Mouse (Mus musculus) midbrain, embryonic 14.5 days (tissue): ENCODE results near the gene Oscar. TPM values are rescaled to one million over a fixed set of nuclear protein-coding genes. Genes with fewer than 3 reads are reported as not detected.

ENCODE experiments used
- ATAC-seq: fragments of 200-750 bp; cut with Nextera tagmentation; 2 replicates; pipeline ENCODE4 v1.8.0; 2017; ENCODE audit warnings: moderate number of reproducible peaks, moderate library complexity; ENCODE audit not compliant: low FRiP score, low TSS enrichment
- DNase-seq: peaks from one replicate; pipeline ENCODE4 v3.0.0-alpha.2; 2015
- H3K27ac ChIP-seq: fragments of 300-500 bp; sonication (generic); replicated peaks from 2 replicates; pipeline ENCODE4 v1.5.1; 2014; ENCODE audit warnings: mild to moderate bottlenecking, low read depth, low read length, moderate library complexity
- H3K27me3 ChIP-seq: fragments of 300-500 bp; sonication (generic); 2 replicates; pipeline ENCODE4 v1.6.1; 2014; ENCODE audit warnings: low read length, control low read depth, mixed read lengths; ENCODE audit not compliant: control insufficient read depth, insufficient read depth
- H3K36me3 ChIP-seq: fragments of 300-500 bp; sonication (generic); 2 replicates; pipeline ENCODE4 v1.6.1; 2014; ENCODE audit warnings: low read length, control low read depth; ENCODE audit not compliant: control insufficient read depth, insufficient read depth
- H3K4me1 ChIP-seq: fragments of 300-500 bp; sonication (generic); 2 replicates; pipeline ENCODE4 v1.6.1; 2014; ENCODE audit warnings: mild to moderate bottlenecking, antibody characterized with exemption, low read length, control low read depth; ENCODE audit not compliant: control insufficient read depth, insufficient read depth
- H3K4me2 ChIP-seq: fragments of 300-500 bp; sonication (generic); 2 replicates; pipeline ENCODE4 v1.6.1; 2014; ENCODE audit warnings: mild to moderate bottlenecking, low read length, moderate library complexity
- H3K4me3 ChIP-seq: fragments of 300-500 bp; sonication (generic); replicated peaks from 2 replicates; pipeline ENCODE4 v1.5.1; 2014; ENCODE audit warnings: low read depth, low read length
- H3K9ac ChIP-seq: fragments of 300-500 bp; sonication (generic); replicated peaks from 2 replicates; pipeline ENCODE4 v1.6.1; 2014; ENCODE audit warnings: mild to moderate bottlenecking, low read length, moderate library complexity
- H3K9me3 ChIP-seq: fragments of 300-500 bp; sonication (generic); 2 replicates; pipeline ENCODE4 v1.6.1; 2016; ENCODE audit warnings: low read length, control low read depth, mixed read lengths; ENCODE audit not compliant: control insufficient read depth
- WGBS: fragments of 180-500 bp; shearing (Covaris S2); extraction: QIAGEN DNeasy Blood & Tissue Kit; methylation state at CpG from one replicate; pipeline ENCODE4 v1.1.7; 2014; 5-methylcytosine and 5-hydroxymethylcytosine counted together
- polyA plus RNA-seq: library from polyadenylated mRNA; unstranded; fragments of >200 nt; fragmentation: Nextera tagmentation; extraction: Ambion mirVana; gene quantifications from 2 replicates; pipeline ENCODE4 v1.2.1, GENCODE M21; 2014

Gene Oscar
- polyA plus RNA-seq, 1 experiment from 2014 or later = 0.26 TPM

DNA sequence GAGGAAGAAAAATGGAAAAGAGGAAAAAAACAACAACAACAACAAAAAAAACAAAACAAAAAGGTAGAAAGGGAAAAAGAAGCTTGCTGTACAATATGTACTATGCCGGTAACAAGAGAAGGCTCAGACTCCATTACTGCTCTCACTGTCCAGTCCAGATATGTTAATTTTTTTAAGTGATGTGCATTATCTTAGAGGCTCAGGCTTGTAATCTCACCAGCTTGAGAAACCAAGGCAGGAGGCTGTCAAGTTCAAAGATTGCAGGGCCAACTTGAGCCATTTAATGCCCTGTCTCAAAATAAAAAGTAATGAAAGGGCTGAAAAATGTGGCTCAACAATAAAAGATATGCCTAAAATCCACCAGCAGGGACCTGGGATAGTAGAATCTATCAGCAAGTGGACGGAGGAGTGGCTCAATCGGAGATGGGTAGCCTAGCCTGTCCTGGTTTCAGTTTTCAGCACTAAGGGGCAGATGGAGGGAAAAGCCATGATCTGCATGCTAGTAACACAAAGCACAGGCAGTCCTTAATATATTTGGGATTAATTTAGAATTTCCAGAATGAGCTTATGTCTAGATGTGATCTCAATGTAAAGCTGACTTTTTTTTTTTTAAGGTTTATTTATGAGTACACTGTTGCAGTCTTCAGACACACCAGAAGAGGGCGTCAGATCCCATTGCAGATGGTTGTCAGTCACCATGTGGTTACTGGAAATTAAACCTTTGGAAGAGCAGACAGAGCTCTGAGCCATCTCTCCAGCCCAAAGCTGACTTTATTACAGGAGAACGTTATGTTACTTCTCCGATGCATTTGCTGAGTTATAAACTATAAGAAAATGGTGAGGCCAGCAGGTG is 658 bp upstream of the Oscar start:
- Histone ChIP-seq H3K27me3 (no peaks in the 10 kb centered on the region), H3K9me3 (no peaks in the 10 kb centered on the region), H3K4me1 (peaks cover 5% of the 10 kb centered on the region), H3K36me3 (peaks cover 21% of the 10 kb centered on the region), H3K4me2 (peak overlapping the region; percentile 85), H3K9ac (no peak overlapping the region), H3K27ac (no peak overlapping the region), H3K4me3 (peak overlapping the region; percentile 64)
- 41% methylated on average over 6 of the region's 6 CpGs for WGBS
- DNase-seq = no peak
- ATAC-seq = peak; percentile 58

DNA sequence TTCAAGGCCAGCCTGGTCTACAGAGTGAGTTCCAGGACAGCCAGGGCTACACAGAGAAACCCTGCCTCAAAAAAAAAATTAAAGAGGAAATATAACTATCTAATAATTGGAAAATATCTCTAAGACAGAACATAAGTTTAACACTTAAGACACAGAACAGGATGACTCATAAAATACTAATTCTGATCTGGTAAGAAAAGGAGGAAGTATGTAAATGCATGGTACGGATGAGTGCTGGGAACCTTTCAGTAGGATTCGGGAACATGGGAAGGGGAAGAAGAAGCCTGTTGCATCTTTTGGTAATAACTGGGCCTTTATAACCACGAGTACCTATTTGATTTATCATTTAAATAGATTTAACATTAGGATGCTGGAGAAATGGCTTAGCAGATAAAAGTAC is 1.9 kb downstream of the Oscar start:
- 86% methylated on average over 3 of the region's 3 CpGs for WGBS
- DNase-seq (no peak), ATAC-seq (no peak)

DNA sequence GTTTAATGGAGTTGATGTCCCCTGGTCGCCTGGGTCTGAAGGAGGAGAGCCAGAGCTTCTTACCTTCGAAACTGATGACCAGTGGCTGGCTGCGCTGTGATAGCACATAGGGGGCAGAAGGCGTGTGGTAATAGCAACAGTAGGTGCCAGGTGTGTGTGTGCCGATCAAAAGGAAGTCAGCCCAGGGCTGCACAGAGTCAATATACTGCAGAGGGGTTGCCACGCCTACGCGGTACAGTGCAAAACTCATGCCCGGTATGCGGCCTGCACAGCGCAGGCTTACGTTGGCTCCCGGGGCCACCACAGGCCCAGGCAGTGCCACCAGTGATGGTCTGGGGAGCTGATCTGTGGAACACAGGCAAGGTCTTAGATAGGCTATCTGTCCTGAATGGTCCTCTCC is 5.0 kb downstream of the Oscar start:
- Histone ChIP-seq H3K27me3 (no peaks in the 10 kb centered on the region), H3K9ac (no peak overlapping the region), H3K4me3 (no peak overlapping the region), H3K4me2 (no peak overlapping the region), H3K36me3 (no peaks in the 10 kb centered on the region), H3K27ac (no peak overlapping the region), H3K4me1 (no peaks in the 10 kb centered on the region), H3K9me3 (no peaks in the 10 kb centered on the region)
- DNase-seq = no peak
- WGBS = 91% methylated on average over 13 of the region's 13 CpGs
- ATAC-seq = no peak

More for the DNA sequence above, 1.9 kb downstream of the Oscar start:
- no peaks in the 10 kb centered on the region for H3K9me3 ChIP-seq
- no peaks in the 10 kb centered on the region for H3K27me3 ChIP-seq
- no peak overlapping the region for H3K4me3 ChIP-seq
- H3K36me3 ChIP-seq = 0 out of 2 replicates have a peak, but pooled peaks cover under 1% of the 10 kb centered on the region
- H3K9ac ChIP-seq = no peak overlapping the region
- no peak overlapping the region for H3K4me2 ChIP-seq
- H3K27ac ChIP-seq = no peak overlapping the region
- peaks cover 5% of the 10 kb centered on the region for H3K4me1 ChIP-seq

DNA sequence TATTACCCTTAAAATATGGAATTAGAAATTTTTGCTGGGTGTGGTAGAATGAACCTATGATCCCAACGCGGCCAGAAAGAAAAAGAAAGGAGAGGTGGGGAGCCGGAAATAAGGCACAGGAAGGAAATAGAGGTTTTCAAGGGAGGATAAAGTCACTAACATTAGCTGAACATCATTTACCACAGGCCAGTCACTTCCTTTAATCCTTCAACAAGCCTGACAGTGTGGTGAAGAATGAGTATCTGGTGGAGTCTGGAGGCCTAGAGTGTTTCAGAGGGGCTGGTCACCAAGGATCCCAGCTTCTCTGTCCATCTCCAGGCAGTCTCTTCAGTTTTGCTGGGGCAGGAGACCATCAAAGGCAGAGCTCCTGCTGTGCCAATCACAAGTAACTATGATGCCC is 5.5 kb downstream of the Oscar start:
- H3K36me3 ChIP-seq = no peaks in the 10 kb centered on the region
- H3K4me2 ChIP-seq = no peak overlapping the region
- no peaks in the 10 kb centered on the region for H3K9me3 ChIP-seq
- no peaks in the 10 kb centered on the region for H3K4me1 ChIP-seq
- H3K27ac ChIP-seq = no peak overlapping the region
- H3K4me3 ChIP-seq = no peak overlapping the region
- H3K27me3 ChIP-seq = no peaks in the 10 kb centered on the region
- no peak for DNase-seq
- WGBS = 95% methylated on average over 3 of the region's 3 CpGs
- ATAC-seq = no peak
- no peak overlapping the region for H3K9ac ChIP-seq

DNA sequence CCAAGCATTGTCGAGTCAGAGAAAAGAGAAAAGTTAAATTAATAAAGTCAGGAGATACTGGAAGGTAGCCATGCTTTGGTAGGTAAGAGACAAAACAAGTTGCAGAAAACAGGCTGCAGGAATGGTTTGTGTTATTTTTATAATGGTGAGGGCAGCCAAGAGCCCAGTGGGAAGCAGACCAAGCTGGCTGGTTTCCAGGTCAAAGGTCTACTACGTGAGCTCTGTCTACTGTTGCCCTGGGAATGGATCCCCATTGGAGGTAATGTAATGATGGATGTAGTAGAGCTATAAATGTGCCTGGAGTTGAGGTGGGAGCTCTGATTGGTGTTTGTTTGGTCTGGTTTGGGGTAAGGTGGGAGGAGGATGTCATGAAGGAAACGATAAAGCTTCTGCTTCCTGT is 6.9 kb downstream of the Oscar start:
- no peaks in the 10 kb centered on the region for H3K27me3 ChIP-seq
- no peaks in the 10 kb centered on the region for H3K4me1 ChIP-seq
- H3K4me2 ChIP-seq = no peak overlapping the region
- H3K9me3 ChIP-seq = no peaks in the 10 kb centered on the region
- 80% methylated on average over 3 of the region's 3 CpGs for WGBS
- no peak overlapping the region for H3K27ac ChIP-seq
- no peak for ATAC-seq
- H3K36me3 ChIP-seq = no peaks in the 10 kb centered on the region
- no peak overlapping the region for H3K4me3 ChIP-seq
- no peak for DNase-seq
- no peak overlapping the region for H3K9ac ChIP-seq

DNA sequence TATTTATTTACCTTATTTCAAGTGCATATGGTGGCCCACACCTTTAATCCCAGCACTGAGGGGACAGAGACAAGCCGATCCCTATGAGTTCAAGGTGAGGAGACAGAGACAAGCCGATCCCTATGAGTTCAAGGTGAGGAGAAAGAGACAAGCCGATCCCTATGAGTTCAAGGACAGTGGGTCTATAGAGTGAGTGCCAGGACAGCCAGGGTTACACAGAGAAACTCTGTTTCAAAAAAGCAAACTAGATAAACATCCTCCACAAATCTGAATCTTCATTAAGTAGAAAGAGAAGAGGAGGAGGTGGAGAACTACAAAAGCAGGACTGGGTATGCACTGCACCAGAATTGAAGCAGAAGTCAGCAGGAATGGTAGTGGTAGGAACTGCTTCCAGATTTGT is 7.3 kb downstream of the Oscar start:
- Histone ChIP-seq H3K4me2 (no peak overlapping the region), H3K9ac (no peak overlapping the region), H3K4me1 (no peaks in the 10 kb centered on the region), H3K27me3 (no peaks in the 10 kb centered on the region), H3K4me3 (no peak overlapping the region), H3K36me3 (no peaks in the 10 kb centered on the region), H3K9me3 (no peaks in the 10 kb centered on the region), H3K27ac (no peak overlapping the region)
- ATAC-seq = no peak
- DNase-seq = no peak
- WGBS = 92% methylated on average over 3 of the region's 3 CpGs

DNA sequence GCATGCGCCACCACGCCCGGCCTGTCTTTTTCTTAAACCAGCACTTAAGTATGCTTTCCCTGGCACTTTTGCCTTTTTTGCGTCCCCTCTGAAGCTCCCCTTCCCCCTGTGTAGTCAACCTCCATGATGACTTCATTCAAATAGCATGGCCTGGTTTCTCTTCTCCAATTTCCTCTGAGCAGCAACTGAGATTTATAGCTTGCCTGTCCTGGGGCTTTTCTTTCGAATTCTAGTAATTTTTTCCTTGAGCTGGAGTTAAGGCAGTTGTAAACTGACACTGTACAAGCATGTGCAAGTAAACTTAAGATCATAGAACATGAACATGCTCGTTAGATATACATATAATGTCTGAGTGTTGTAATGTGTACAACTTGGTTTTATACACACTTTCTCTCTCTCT is 8.6 kb downstream of the Oscar start:
- WGBS = 90% methylated on average over 6 of the region's 6 CpGs
- Histone ChIP-seq H3K9ac (no peak overlapping the region), H3K4me3 (no peak overlapping the region), H3K27me3 (no peaks in the 10 kb centered on the region), H3K4me1 (no peaks in the 10 kb centered on the region), H3K4me2 (no peak overlapping the region), H3K36me3 (no peaks in the 10 kb centered on the region), H3K27ac (no peak overlapping the region), H3K9me3 (no peaks in the 10 kb centered on the region)
- ATAC-seq (no peak), DNase-seq (no peak)

DNA sequence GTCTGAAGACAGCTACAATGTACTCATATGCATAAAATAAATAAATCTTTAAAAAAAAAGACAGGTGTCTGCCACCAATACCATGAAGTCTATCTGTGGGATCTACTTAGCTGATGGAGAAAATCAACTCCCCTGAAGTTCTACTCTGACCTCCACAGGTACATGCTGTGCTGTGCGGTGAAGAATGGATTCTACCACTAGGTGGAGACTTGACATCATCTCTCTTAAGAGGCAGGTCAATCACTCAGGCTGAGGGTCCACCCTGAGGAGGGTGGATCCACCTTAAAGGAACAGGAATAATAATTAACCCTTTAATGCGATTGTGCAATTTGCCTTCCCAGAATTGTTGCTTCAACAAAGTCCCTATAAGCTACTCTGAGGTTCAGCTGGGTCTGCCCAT is 9.2 kb downstream of the Oscar start:
- Histone ChIP-seq H3K4me1 (no peaks in the 10 kb centered on the region), H3K9ac (no peak overlapping the region), H3K36me3 (no peaks in the 10 kb centered on the region), H3K4me2 (no peak overlapping the region), H3K27ac (no peak overlapping the region), H3K4me3 (no peak overlapping the region), H3K27me3 (no peaks in the 10 kb centered on the region), H3K9me3 (no peaks in the 10 kb centered on the region)
- 29% methylated on average over 2 of the region's 2 CpGs for WGBS
- no peak for ATAC-seq
- peak; percentile 30 for DNase-seq

DNA sequence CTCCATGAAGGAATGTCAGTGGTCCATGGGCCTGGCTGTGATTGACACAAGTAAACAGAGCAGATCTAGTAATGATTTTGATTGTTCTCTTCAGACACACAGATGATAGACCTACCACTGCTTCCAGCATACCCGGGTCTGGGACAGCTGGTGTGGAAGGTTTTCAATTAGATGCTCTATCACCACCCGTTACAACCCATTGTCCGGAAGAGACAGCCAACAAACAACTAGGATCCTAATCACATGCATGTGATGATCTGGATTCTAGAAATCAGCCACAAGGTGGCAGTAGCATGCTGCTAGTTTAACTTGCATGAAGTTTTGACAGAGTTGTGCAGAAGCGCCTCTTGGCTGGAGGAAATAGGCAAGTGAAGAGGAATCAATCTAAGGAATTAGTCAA is 14.8 kb downstream of the Oscar start:
- peak; percentile 48; the same call in 1 of the 2 replicates for ATAC-seq
- no peaks in the 10 kb centered on the region for H3K36me3 ChIP-seq
- WGBS = 10% methylated on average over 4 of the region's 4 CpGs
- no peaks in the 10 kb centered on the region for H3K27me3 ChIP-seq
- no peak overlapping the region for H3K9ac ChIP-seq
- no peak overlapping the region for H3K4me3 ChIP-seq
- DNase-seq = peak; percentile 91
- H3K4me2 ChIP-seq = no peak overlapping the region
- H3K9me3 ChIP-seq = no peaks in the 10 kb centered on the region
- H3K4me1 ChIP-seq = no peaks in the 10 kb centered on the region
- H3K27ac ChIP-seq = no peak overlapping the region
